Mouse (Mus musculus) liver, adult 2 months (tissue): ENCODE measurements around the gene Mtcl1.

Source experiments
- CTCF ChIP-seq: fragments of 200-500 bp; IDR thresholded peaks from 2 replicates; pipeline ENCODE4 v1.5.1; 2011; ENCODE audit warnings: low read depth, low read length, control low read depth
- POLR2A ChIP-seq: fragments of 200-500 bp; IDR thresholded peaks from 2 replicates; pipeline ENCODE4 v1.6.1; 2011; ENCODE audit warnings: low read length, control low read depth; ENCODE audit not compliant: insufficient read depth; ENCODE audit errors: extremely low read depth

DNA sequence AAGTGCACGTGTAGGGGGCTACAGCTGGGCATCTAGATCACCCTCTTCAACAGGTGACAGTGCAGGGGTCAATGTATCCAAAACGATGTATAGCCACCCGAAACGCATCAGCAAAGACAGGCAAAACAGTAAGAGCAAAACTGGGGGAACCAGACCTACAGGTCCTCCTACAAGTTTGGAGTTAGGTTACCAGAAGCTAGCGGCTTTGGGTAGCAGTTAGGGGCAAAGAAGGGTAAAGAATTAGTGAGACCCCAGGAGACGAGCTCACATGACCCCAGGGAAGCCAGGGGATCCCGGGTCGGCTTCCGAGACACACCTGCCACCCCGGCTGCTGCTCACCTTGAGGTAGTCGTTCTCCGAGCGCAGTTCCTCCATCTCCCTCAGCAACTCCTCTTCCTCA is 1.6 kb downstream of the Mtcl1 start:
- TF ChIP-seq CTCF = no peak
- TF ChIP-seq POLR2A = no peak
